9 mouse cellular contexts compared by ENCODE assay signal in the genomic region with DNA sequence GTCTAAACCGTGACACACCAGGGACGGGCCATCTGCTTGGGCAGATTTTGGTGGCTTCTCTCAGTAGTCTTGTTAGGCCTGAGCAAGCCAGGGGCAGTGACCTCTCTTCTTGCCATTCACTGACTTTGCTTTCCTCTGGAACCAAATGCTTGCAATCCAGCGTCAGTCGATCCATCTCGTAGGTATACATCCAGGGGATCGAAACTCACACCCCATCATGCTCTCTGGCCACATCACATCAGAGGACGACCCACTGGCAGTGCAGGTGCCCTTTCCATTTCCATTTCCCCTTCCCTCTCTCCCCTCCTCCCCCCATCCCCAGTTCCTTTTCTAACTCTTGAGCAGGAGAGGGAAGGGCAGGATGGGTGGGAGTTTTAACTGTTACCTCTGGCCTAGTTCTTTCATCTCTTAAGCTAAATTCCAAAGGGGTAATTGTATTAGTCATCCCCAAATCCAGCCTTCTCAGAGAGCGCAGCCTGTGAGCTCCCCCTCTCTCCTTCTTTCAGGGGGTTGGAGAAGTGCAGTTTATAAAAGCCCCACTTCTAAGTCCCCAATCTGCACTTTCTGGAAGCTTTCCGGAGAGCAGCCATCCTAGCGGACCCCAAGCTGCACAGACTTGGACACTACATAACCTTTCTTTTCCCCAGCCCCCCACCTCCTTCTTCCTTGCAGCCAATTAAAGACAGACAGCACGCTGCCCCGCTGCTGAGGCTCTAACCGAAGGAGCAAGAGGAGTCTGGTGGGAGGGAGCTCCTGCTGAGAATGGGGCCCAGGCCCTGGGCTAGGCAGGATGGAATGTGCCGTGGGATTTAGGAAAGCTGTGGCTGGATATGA. TPM values are rescaled to one million over a fixed set of nuclear protein-coding genes. Genes with fewer than 3 reads are reported as not detected.
DNase-seq lines count a peak whose midpoint lies in the region; ATAC-seq and TF ChIP-seq lines count a peak whose summit lies in the region.
"Had no signal": no experiment of that assay in that cellular context is flagged by ENCODE, and none has a peak within 500 bp of the region (broad histone marks: within the 10 kb centered on the region; RNA-seq: fewer than 3 reads in every experiment).

No protein-coding gene starts in this region.

- H3K4me3 ChIP-seq in lung, embryonic 15.5 days, result no peak overlapping the region
- no peak overlapping the region for H3K4me3 ChIP-seq in embryonic facial prominence, embryonic 14.5 days (ENCODE audit: low read depth, low read length)
- no peak overlapping the region for H3K4me3 ChIP-seq in stomach, postnatal 0 days (ENCODE audit: low read depth, low read length)

- DNase-seq in lung, postnatal 25 days (ENCODE audit: low spot score), result no peak
- peak; percentile 82 for DNase-seq in embryonic facial prominence, embryonic 14.5 days (ENCODE audit: low spot score)
- DNase-seq in lung, postnatal 10 days, result peak; percentile 50
- no peak for DNase-seq in stomach, postnatal 0 days (ENCODE audit: low spot score)
- no peak for DNase-seq in layer of hippocampus, postnatal 10 days (ENCODE audit: low spot score in 2 of 2)
- no peak for DNase-seq in adrenal gland, adult 18-20 months (ENCODE audit: low spot score in 2 of 2)
- DNase-seq: thymus, adult 18-20 months had no signal

- peak overlapping the region; percentile 35; the same call in 1 of the 2 replicates for H3K4me2 ChIP-seq in lung, embryonic 15.5 days
- peak overlapping the region; percentile 30 for H3K4me2 ChIP-seq in embryonic facial prominence, embryonic 14.5 days (ENCODE audit: low read depth, low read length)
- H3K4me2 ChIP-seq in stomach, postnatal 0 days (replicated peaks; ENCODE audit: low read depth), result peak overlapping the region; percentile 35; the same call in 1 of the 2 replicates

- H3K27me3 ChIP-seq in lung, embryonic 15.5 days, result peaks cover 6% of the 10 kb centered on the region; the same call in 1 of the 2 replicates
- 0 out of 2 replicates have a peak, but pooled peaks cover 12% of the 10 kb centered on the region for H3K27me3 ChIP-seq in embryonic facial prominence, embryonic 14.5 days (replicated peaks; ENCODE audit: control insufficient read depth, insufficient read depth, low read length)
- no peaks in the 10 kb centered on the region for H3K27me3 ChIP-seq in stomach, postnatal 0 days (ENCODE audit: control insufficient read depth, insufficient read depth, low read length)

- H3K27ac ChIP-seq in lung, embryonic 15.5 days, result peak overlapping the region; percentile 75
- peak overlapping the region; percentile 54; the same call in 1 of the 2 replicates for H3K27ac ChIP-seq in embryonic facial prominence, embryonic 14.5 days (replicated peaks; ENCODE audit: low read depth, low read length)
- H3K27ac ChIP-seq in stomach, postnatal 0 days (replicated peaks), result 0 out of 2 replicates have a peak overlapping the region, but pooled peaks have one; percentile 25

- no peak overlapping the region for H3K9ac ChIP-seq in lung, embryonic 15.5 days
- H3K9ac ChIP-seq in embryonic facial prominence, embryonic 14.5 days (ENCODE audit: low read depth, low read length), result peak overlapping the region; percentile 23; the same call in 1 of the 2 replicates
- no peak overlapping the region for H3K9ac ChIP-seq in stomach, postnatal 0 days (ENCODE audit: low read length)

- no peaks in the 10 kb centered on the region for H3K9me3 ChIP-seq in lung, embryonic 15.5 days
- H3K9me3 ChIP-seq in embryonic facial prominence, embryonic 14.5 days (ENCODE audit: control insufficient read depth, low read length), result no peaks in the 10 kb centered on the region
- no peaks in the 10 kb centered on the region for H3K9me3 ChIP-seq in stomach, postnatal 0 days (ENCODE audit: control insufficient read depth, low read length)

- 33% methylated on average over 14 of the region's 14 CpGs for WGBS in lung, embryonic 15.5 days
- WGBS in embryonic facial prominence, embryonic 14.5 days, result 22% methylated on average over 14 of the region's 14 CpGs
- 47% methylated on average over 14 of the region's 14 CpGs for WGBS in stomach, postnatal 0 days

- no peak for TF ChIP-seq EP300 in stomach, postnatal 0 days (optimal IDR thresholded peaks at IDR 0.05)

- no peak for TF ChIP-seq CTCF in stomach, postnatal 0 days (IDR thresholded peaks at IDR 0.05; ENCODE audit: low read depth)

- H3K4me1 ChIP-seq in lung, embryonic 15.5 days, result peaks cover 55% of the 10 kb centered on the region
- H3K4me1 ChIP-seq in embryonic facial prominence, embryonic 14.5 days (ENCODE audit: control insufficient read depth, insufficient read depth, low read length), result peaks cover 24% of the 10 kb centered on the region
- peaks cover 5% of the 10 kb centered on the region; the same call in 1 of the 2 replicates for H3K4me1 ChIP-seq in stomach, postnatal 0 days (replicated peaks; ENCODE audit: control insufficient read depth, insufficient read depth)

- peak; percentile 78 for ATAC-seq in lung, embryonic 15.5 days (ENCODE audit: borderline replicate concordance, extremely low read depth, low FRiP score, low TSS enrichment)
- ATAC-seq in embryonic facial prominence, embryonic 14.5 days (ENCODE audit: low read depth), result peak; percentile 68
- peak; percentile 40; the same call in 1 of the 2 replicates for ATAC-seq in stomach, postnatal 0 days (ENCODE audit: low FRiP score, low TSS enrichment)
- no peak for ATAC-seq in CD4-positive, CD25-positive, alpha-beta regulatory T cell, adult 4 months

- H3K36me3 ChIP-seq in lung, embryonic 15.5 days, result no peaks in the 10 kb centered on the region
- H3K36me3 ChIP-seq in embryonic facial prominence, embryonic 14.5 days (ENCODE audit: control insufficient read depth, insufficient read depth, low read length), result no peaks in the 10 kb centered on the region
- no peaks in the 10 kb centered on the region for H3K36me3 ChIP-seq in stomach, postnatal 0 days (ENCODE audit: control insufficient read depth, insufficient read depth, low read length)

RNA-seq across cellular contexts. Expression of a gene that starts 42.8 kb away (rescaled TPM):
- 13.8 and 14.8 TPM in 2 replicates for polyA plus RNA-seq in lung, embryonic 15.5 days (2015; fragmentation: Nextera tagmentation; extraction: Ambion mirVana)
- polyA plus RNA-seq in embryonic facial prominence, embryonic 14.5 days (2014; fragmentation: Nextera tagmentation; extraction: Ambion mirVana), result 11.4 and 13.6 TPM in 2 replicates
- polyA plus RNA-seq in stomach, postnatal 0 days (2015; fragmentation: Nextera tagmentation; extraction: Ambion mirVana), result 4.9 TPM in 2 replicates
- 10 to 100 TPM; 18.6 to 22.2 TPM for total RNA-seq in layer of hippocampus, postnatal 10 days (2021)
- 10 to 100 TPM; 53.6 to 55.3 TPM for polyA plus RNA-seq in CD4-positive, CD25-positive, alpha-beta regulatory T cell, adult 4 months (2017; shearing (Covaris generic))
- total RNA-seq in adrenal gland, adult 18-20 months (2021), result 1 to 10 TPM; 8.2 to 8.4 TPM

Comparison
In these comparisons a context has a peak if more than half of its experiments do, and no peak if none do; other contexts are left out.
1. DNase-seq: peak in embryonic facial prominence, embryonic 14.5 days (single experiment) and lung, postnatal 10 days (single experiment); none in lung, postnatal 25 days (single experiment), stomach, postnatal 0 days (single experiment), layer of hippocampus, postnatal 10 days (0 of 2) and adrenal gland, adult 18-20 months (0 of 2).
2. H3K27ac ChIP-seq: peak in every context shown above with its lines; median percentile 75 in lung, embryonic 15.5 days; 54 in embryonic facial prominence, embryonic 14.5 days; 25 in stomach, postnatal 0 days.
3. Peak in every context shown above with its lines, with median percentiles within 50 percentile points of each other: H3K4me2 ChIP-seq.